Mouse (Mus musculus): Measurements from ENCODE around the gene Tbc1d9. TPM values are rescaled to one million over a fixed set of nuclear protein-coding genes. Genes with fewer than 3 reads are reported as not detected.

Tbc1d9 gene
- polyA plus RNA-seq, 1 experiment from 2014 or later, result 2.3 TPM

GRCm38 (mm10) chr8:83176785-83177184 lies 11.6 kb downstream of the Tbc1d9 start:
- ATAC-seq (ENCODE audit: low FRiP score, low TSS enrichment), result no peak
- H3K4me3 ChIP-seq (ENCODE audit: low read length), result no peak overlapping the region
- H3K4me1 ChIP-seq (ENCODE audit: insufficient read depth, low read length), result peaks cover 15% of the 10 kb centered on the region
- H3K27me3 ChIP-seq (ENCODE audit: insufficient read depth, low read length), result no peaks in the 10 kb centered on the region
- H3K36me3 ChIP-seq (ENCODE audit: insufficient read depth, low read length), result no peaks in the 10 kb centered on the region
- no peak overlapping the region for H3K9ac ChIP-seq (replicated peaks; ENCODE audit: low read length)
- H3K4me2 ChIP-seq (replicated peaks; ENCODE audit: low read depth, low read length), result no peak overlapping the region
- 60% methylated on average over 2 of the region's 2 CpGs for WGBS
- no peaks in the 10 kb centered on the region for H3K9me3 ChIP-seq (ENCODE audit: low read length)
- no peak overlapping the region for H3K27ac ChIP-seq (ENCODE audit: low read length)

- peaks cover 15% of the 10 kb centered on the region for H3K4me1 ChIP-seq (ENCODE audit: insufficient read depth, low read length)
- 28% methylated on average over 11 of the region's 11 CpGs for whole genome bisulfite sequencing
- H3K4me3 ChIP-seq (ENCODE audit: low read length), result no peak overlapping the region
- no peak overlapping the region; the same call in 1 of the 2 replicates for H3K9ac ChIP-seq (replicated peaks; ENCODE audit: low read length)
- H3K27ac ChIP-seq (ENCODE audit: low read length), result 0 out of 2 replicates have a peak overlapping the region, but pooled peaks have one; percentile 8
- no peaks in the 10 kb centered on the region for H3K27me3 ChIP-seq (ENCODE audit: insufficient read depth, low read length)
- ATAC-seq (ENCODE audit: low FRiP score, low TSS enrichment), result 0 out of 2 replicates have a peak, but pooled peaks have one; percentile 46
- H3K4me2 ChIP-seq (replicated peaks; ENCODE audit: low read depth, low read length), result 0 out of 2 replicates have a peak overlapping the region, but pooled peaks have one; percentile 2
- H3K36me3 ChIP-seq (ENCODE audit: insufficient read depth, low read length), result no peaks in the 10 kb centered on the region
- no peaks in the 10 kb centered on the region for H3K9me3 ChIP-seq (ENCODE audit: low read length)
These were observed 12.4 kb downstream of the Tbc1d9 start for GRCm38 (mm10) chr8:83177317-83178195.

- WGBS, result 6% methylated on average over 9 of the region's 9 CpGs
- peaks cover 18% of the 10 kb centered on the region for H3K4me1 ChIP-seq (ENCODE audit: insufficient read depth, low read length)
These were observed 13.1 kb downstream of the Tbc1d9 start for GRCm38 (mm10) chr8:83178228-83178742.

GRCm38 (mm10) chr8:83181851-83182482 lies 16.8 kb downstream of the Tbc1d9 start:
- no peak for ATAC-seq (ENCODE audit: low FRiP score, low TSS enrichment)
- H3K4me1 ChIP-seq (ENCODE audit: insufficient read depth, low read length), result peaks cover 24% of the 10 kb centered on the region
- H3K36me3 ChIP-seq (ENCODE audit: insufficient read depth, low read length), result no peaks in the 10 kb centered on the region
- H3K4me2 ChIP-seq (replicated peaks; ENCODE audit: low read depth, low read length), result no peak overlapping the region
- no peak overlapping the region for H3K9ac ChIP-seq (replicated peaks; ENCODE audit: low read length)
- H3K4me3 ChIP-seq (ENCODE audit: low read length), result no peak overlapping the region
- H3K9me3 ChIP-seq (ENCODE audit: low read length), result no peaks in the 10 kb centered on the region
- H3K27ac ChIP-seq (ENCODE audit: low read length), result no peak overlapping the region
- 61% methylated on average over 6 of the region's 6 CpGs for WGBS
- H3K27me3 ChIP-seq (ENCODE audit: insufficient read depth, low read length), result no peaks in the 10 kb centered on the region

More at GRCm38 (mm10) chr8:83178228-83178742, 13.1 kb downstream of the Tbc1d9 start:
- Histone ChIP-seq H3K36me3 (ENCODE audit: insufficient read depth, low read length) (no peaks in the 10 kb centered on the region), H3K27ac (ENCODE audit: low read length) (no peak overlapping the region), H3K9me3 (ENCODE audit: low read length) (no peaks in the 10 kb centered on the region), H3K9ac (replicated peaks; ENCODE audit: low read length) (peak overlapping the region; percentile 22), H3K4me3 (ENCODE audit: low read length) (no peak overlapping the region), H3K4me2 (replicated peaks; ENCODE audit: low read depth, low read length) (peak overlapping the region; percentile 2; the same call in 1 of the 2 replicates), H3K27me3 (ENCODE audit: insufficient read depth, low read length) (no peaks in the 10 kb centered on the region)
- peak; percentile 74; the same call in 1 of the 2 replicates for ATAC-seq (ENCODE audit: low FRiP score, low TSS enrichment)

GRCm38 (mm10) chr8:83182784-83183183 lies 17.6 kb downstream of the Tbc1d9 start:
- Histone ChIP-seq H3K9ac (replicated peaks; ENCODE audit: low read length) (no peak overlapping the region; the same call in 1 of the 2 replicates), H3K9me3 (ENCODE audit: low read length) (no peaks in the 10 kb centered on the region), H3K4me2 (replicated peaks; ENCODE audit: low read depth, low read length) (no peak overlapping the region), H3K4me1 (ENCODE audit: insufficient read depth, low read length) (peaks cover 18% of the 10 kb centered on the region), H3K27me3 (ENCODE audit: insufficient read depth, low read length) (no peaks in the 10 kb centered on the region), H3K4me3 (ENCODE audit: low read length) (no peak overlapping the region), H3K27ac (ENCODE audit: low read length) (peak overlapping the region; percentile 52; the same call in 1 of the 2 replicates), H3K36me3 (ENCODE audit: insufficient read depth, low read length) (no peaks in the 10 kb centered on the region)
- 70% methylated on average over 5 of the region's 5 CpGs for WGBS
- ATAC-seq (ENCODE audit: low FRiP score, low TSS enrichment), result no peak

GRCm38 (mm10) chr8:83186376-83186775 lies 21.2 kb downstream of the Tbc1d9 start:
- WGBS, result 53% methylated on average over 6 of the region's 6 CpGs
- Histone ChIP-seq H3K4me1 (ENCODE audit: insufficient read depth, low read length) (peaks cover 9% of the 10 kb centered on the region; the same call in 1 of the 2 replicates), H3K9ac (replicated peaks; ENCODE audit: low read length) (no peak overlapping the region), H3K36me3 (ENCODE audit: insufficient read depth, low read length) (no peaks in the 10 kb centered on the region), H3K4me3 (ENCODE audit: low read length) (no peak overlapping the region), H3K9me3 (ENCODE audit: low read length) (no peaks in the 10 kb centered on the region), H3K27me3 (ENCODE audit: insufficient read depth, low read length) (no peaks in the 10 kb centered on the region), H3K27ac (ENCODE audit: low read length) (no peak overlapping the region), H3K4me2 (replicated peaks; ENCODE audit: low read depth, low read length) (no peak overlapping the region)
- ATAC-seq (ENCODE audit: low FRiP score, low TSS enrichment), result no peak

- Histone ChIP-seq H3K27me3 (ENCODE audit: insufficient read depth, low read length) (no peaks in the 10 kb centered on the region), H3K4me3 (ENCODE audit: low read length) (no peak overlapping the region), H3K9ac (replicated peaks; ENCODE audit: low read length) (no peak overlapping the region), H3K9me3 (ENCODE audit: low read length) (no peaks in the 10 kb centered on the region), H3K36me3 (ENCODE audit: insufficient read depth, low read length) (no peaks in the 10 kb centered on the region), H3K27ac (ENCODE audit: low read length) (no peak overlapping the region), H3K4me1 (ENCODE audit: insufficient read depth, low read length) (peaks cover 9% of the 10 kb centered on the region; the same call in 1 of the 2 replicates), H3K4me2 (replicated peaks; ENCODE audit: low read depth, low read length) (no peak overlapping the region)
- ATAC-seq (ENCODE audit: low FRiP score, low TSS enrichment), result peak; percentile 19; the same call in 1 of the 2 replicates
- 90% methylated on average over 10 of the region's 10 CpGs for WGBS
These were observed 22.3 kb downstream of the Tbc1d9 start for GRCm38 (mm10) chr8:83187363-83187962.

GRCm38 (mm10) chr8:83189538-83190095 lies 24.5 kb downstream of the Tbc1d9 start:
- H3K4me2 ChIP-seq (replicated peaks; ENCODE audit: low read depth, low read length), result no peak overlapping the region
- no peak for ATAC-seq (ENCODE audit: low FRiP score, low TSS enrichment)
- WGBS, result 43% methylated on average over 4 of the region's 4 CpGs
- H3K27me3 ChIP-seq (ENCODE audit: insufficient read depth, low read length), result no peaks in the 10 kb centered on the region
- H3K4me1 ChIP-seq (ENCODE audit: insufficient read depth, low read length), result peaks cover 6% of the 10 kb centered on the region; the same call in 1 of the 2 replicates
- H3K9ac ChIP-seq (replicated peaks; ENCODE audit: low read length), result no peak overlapping the region
- H3K9me3 ChIP-seq (ENCODE audit: low read length), result no peaks in the 10 kb centered on the region
- H3K4me3 ChIP-seq (ENCODE audit: low read length), result no peak overlapping the region
- no peak overlapping the region for H3K27ac ChIP-seq (ENCODE audit: low read length)
- no peaks in the 10 kb centered on the region for H3K36me3 ChIP-seq (ENCODE audit: insufficient read depth, low read length)

- no peak overlapping the region for H3K4me3 ChIP-seq (ENCODE audit: low read length)
- H3K27me3 ChIP-seq (ENCODE audit: insufficient read depth, low read length), result no peaks in the 10 kb centered on the region
- no peak overlapping the region for H3K9ac ChIP-seq (replicated peaks; ENCODE audit: low read length)
- no peak overlapping the region for H3K4me2 ChIP-seq (replicated peaks; ENCODE audit: low read depth, low read length)
- no peak overlapping the region for H3K27ac ChIP-seq (ENCODE audit: low read length)
- no peaks in the 10 kb centered on the region for H3K9me3 ChIP-seq (ENCODE audit: low read length)
- peaks cover 10% of the 10 kb centered on the region for H3K4me1 ChIP-seq (ENCODE audit: insufficient read depth, low read length)
- WGBS, result 76% methylated on average over 6 of the region's 6 CpGs
- ATAC-seq (ENCODE audit: low FRiP score, low TSS enrichment), result no peak
- no peaks in the 10 kb centered on the region for H3K36me3 ChIP-seq (ENCODE audit: insufficient read depth, low read length)
These were observed 30.9 kb downstream of the Tbc1d9 start for GRCm38 (mm10) chr8:83196088-83196487.
